Mouse (Mus musculus) G1E (cell line): ENCODE results near the gene Med25.

ENCODE experiments used
- CTCF ChIP-seq: IDR thresholded peaks from 2 replicates; pipeline ENCODE4 v1.5.1; 2012; ENCODE audit warnings: low read depth, low read length, inconsistent platforms, mixed read lengths
- GATA1 ChIP-seq: IDR thresholded peaks from 2 replicates; pipeline ENCODE4 v1.6.1; 2012; ENCODE audit warnings: borderline replicate concordance, low read length, inconsistent platforms, mixed read lengths
- POLR2AphosphoS5 ChIP-seq: IDR thresholded peaks from 2 replicates; pipeline ENCODE4 v1.6.1; 2012; ENCODE audit warnings: low read depth, low read length, inconsistent platforms; ENCODE audit not compliant: insufficient replicate concordance

DNA sequence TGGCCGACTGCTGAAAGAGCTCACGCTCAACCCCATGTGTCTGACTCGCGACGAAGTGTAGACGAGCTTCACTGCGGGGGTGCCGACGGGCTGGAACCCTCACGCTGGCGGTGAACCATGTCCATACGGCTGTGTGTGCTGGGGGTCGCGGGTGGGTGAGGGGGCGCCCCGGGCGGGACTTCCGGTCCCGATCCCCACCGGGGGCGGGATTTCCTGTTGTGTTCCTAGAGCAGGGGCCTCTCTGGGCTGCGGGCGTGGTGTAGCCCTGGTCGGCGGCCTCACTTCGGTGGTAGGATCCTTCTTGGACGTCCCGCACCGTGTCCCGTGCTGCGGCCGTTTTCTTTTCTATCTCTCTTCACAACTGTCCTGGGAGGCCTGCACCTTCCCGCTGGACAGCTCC is 42.4 kb downstream of the Med25 start:
- TF ChIP-seq CTCF (no peak), POLR2AphosphoS5 (no peak), GATA1 (no peak)
